Mouse (Mus musculus) Muller cell, postnatal 12 days (primary cell): ENCODE results near the gene Hspb9.
A peak's percentile ranks its signal among the peaks of the same experiment; 100 is the strongest.

Experiments
- DNase-seq: peaks from one replicate; pipeline ENCODE4 v3.0.0-alpha.2; 2015; ENCODE audit errors: inconsistent ontology term

Hspb9 gene

GRCm38 (mm10) chr11:100705095-100705747 lies 8.4 kb upstream of the Hspb9 start:
- no peak for DNase-seq

GRCm38 (mm10) chr11:100709201-100709810 lies 4.3 kb upstream of the Hspb9 start:
- no peak for DNase-seq

- no peak for DNase-seq
Observed at GRCm38 (mm10) chr11:100710528-100710927, 3.1 kb upstream of the Hspb9 start.

- no peak for DNase-seq
Observed at GRCm38 (mm10) chr11:100710977-100711376, 2.7 kb upstream of the Hspb9 start.

GRCm38 (mm10) chr11:100711783-100712615 lies 1.7 kb upstream of the Hspb9 start, which contains the start of gene Kat2a:
Gene Kat2a, minus strand, starts transcription at chr11:100712465.
- peak; percentile 86 for DNase-seq

GRCm38 (mm10) chr11:100713174-100713573 lies 476 bp upstream of the Hspb9 start:
- DNase-seq = no peak

GRCm38 (mm10) chr11:100714534-100714915 lies 875 bp downstream of the Hspb9 start:
- peak; percentile 59 for DNase-seq

GRCm38 (mm10) chr11:100714948-100715347 lies 1.3 kb downstream of the Hspb9 start:
- no peak for DNase-seq

- DNase-seq = no peak
Observed at GRCm38 (mm10) chr11:100716649-100717048, 3.0 kb downstream of the Hspb9 start.

- DNase-seq = no peak
Observed at GRCm38 (mm10) chr11:100718462-100718861, 4.8 kb downstream of the Hspb9 start.

- DNase-seq = no peak
Observed at GRCm38 (mm10) chr11:100718866-100719265, 5.2 kb downstream of the Hspb9 start.

- no peak for DNase-seq
Observed at GRCm38 (mm10) chr11:100719312-100719711, 5.7 kb downstream of the Hspb9 start.

- DNase-seq = no peak
Observed at GRCm38 (mm10) chr11:100719893-100720292, 6.2 kb downstream of the Hspb9 start.

- DNase-seq = peak; percentile 57
Observed at GRCm38 (mm10) chr11:100720345-100720744, 6.7 kb downstream of the Hspb9 start.

GRCm38 (mm10) chr11:100721254-100721653 lies 7.6 kb downstream of the Hspb9 start:
- peak; percentile 28 for DNase-seq

- peak; percentile 56 for DNase-seq
Observed at GRCm38 (mm10) chr11:100721776-100722492, 8.3 kb downstream of the Hspb9 start.

GRCm38 (mm10) chr11:100722493-100723028 lies 8.9 kb downstream of the Hspb9 start:
- DNase-seq = no peak

GRCm38 (mm10) chr11:100724919-100725512 lies 11.4 kb downstream of the Hspb9 start:
- no peak for DNase-seq

- DNase-seq = no peak
Observed at GRCm38 (mm10) chr11:100727201-100727600, 13.6 kb downstream of the Hspb9 start.

GRCm38 (mm10) chr11:100728601-100729000 lies 15.0 kb downstream of the Hspb9 start:
- no peak for DNase-seq

GRCm38 (mm10) chr11:100729976-100730375 lies 16.3 kb downstream of the Hspb9 start:
- no peak for DNase-seq
